Mouse (Mus musculus): Measurements from ENCODE around the gene Zfp738. TPM values are rescaled to one million over a fixed set of nuclear protein-coding genes. Genes with fewer than 3 reads are reported as not detected.

The Zfp738 gene
- 13.9 TPM for polyA plus RNA-seq (2014; fragmentation: Illumina TruSeq; extraction: RNeasy Lipid Tissue Mini Kit (QIAGEN cat#74804); ENCODE audit: low read depth, low replicate concordance)

DNA sequence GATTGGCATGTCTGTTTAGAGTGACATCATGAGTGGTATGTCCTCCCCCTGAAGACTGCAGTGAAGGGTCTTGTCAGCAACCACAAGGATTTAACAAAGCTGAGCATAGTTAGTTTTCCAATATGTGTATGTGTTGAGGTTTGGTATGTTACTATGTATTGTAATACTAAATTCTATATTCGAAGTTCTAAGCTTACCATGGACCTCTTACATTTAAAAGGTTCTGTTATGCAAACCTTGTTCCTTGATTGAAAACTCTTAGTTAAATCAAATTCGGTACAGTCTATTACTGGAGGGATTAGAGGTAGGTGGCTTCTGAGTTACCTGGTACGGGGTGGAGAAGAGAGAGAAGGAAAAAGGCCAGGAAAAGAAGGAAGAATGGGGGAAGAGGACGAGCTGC is at the start of gene Zfp738:
Gene Zfp738 (minus strand): TSS at position 101 of the 400 bp plus-strand sequence.

DNA sequence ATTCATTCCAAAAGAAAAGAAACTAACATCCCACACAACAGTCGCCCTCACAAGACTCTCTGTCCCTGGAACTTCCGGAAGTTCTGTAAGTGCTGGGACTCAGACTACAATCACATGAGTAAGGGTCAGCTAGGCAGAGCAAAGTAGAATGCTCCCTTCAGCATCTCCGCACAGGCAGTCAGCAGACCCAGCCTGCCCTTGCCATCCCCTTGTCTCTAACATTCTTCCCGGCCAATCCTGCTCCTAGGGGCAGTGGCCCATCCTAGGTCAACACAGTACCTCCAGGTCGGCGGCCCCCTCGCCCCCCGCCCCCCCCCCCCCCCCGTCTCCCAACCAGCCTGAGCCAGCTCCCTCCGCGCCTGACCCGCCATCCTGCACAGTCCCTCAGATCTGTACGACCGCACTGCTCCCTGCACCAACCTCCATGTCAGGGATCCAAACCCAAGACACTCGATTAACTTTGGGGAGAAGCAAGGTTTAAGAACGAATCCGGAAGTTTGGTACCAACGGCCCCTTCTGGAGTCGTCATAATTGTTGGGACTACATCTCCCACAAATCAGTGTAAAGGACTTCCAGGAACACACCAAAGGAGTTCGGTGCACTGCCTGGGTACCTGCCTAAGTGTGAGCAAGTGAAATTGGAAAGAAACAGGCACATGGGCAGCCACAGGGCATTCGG is 41.9 kb upstream of the Zfp738 start, which contains the start of gene Zfp65:
Gene Zfp65 (minus strand): TSS at position 533 of the 678 bp plus-strand sequence.

DNA sequence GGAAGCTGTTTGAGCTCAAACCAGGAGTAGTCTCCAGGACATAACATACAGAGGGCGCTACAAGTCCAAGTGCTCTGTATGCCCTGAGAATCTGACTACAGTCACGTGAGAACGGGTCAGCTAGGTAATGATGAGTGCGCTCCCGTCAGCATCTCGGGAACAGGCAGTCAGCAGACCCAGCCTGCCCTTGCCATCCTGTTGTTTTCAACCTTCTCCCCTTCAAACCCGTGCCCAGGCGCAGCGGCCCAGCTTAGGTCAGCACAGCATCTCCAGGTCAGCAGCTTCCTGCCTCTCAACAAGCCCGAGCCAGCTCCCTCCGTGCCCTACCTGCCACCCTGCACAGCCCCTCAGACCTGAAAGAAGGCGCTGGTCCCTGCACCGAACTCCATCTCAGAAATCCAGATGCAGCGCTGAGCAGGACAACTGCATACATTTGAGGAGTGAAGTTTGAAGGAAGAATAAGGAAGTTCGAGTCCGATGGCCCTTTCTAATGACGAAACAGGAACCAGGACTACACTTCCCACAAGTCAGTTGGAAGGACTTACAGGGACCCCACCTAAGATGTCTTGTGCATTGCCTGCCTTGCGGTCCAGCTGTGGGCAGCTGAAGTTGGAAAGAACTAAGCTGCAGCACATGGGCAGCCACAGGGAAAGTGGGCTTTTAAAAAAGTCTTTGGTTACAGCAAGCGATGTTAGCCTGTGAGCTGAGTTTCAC is 49.4 kb downstream of the Zfp738 start, which contains the start of the genes Gm49345 and Zfp729a:
Gene Gm49345 (minus strand): TSS at position 476 of the 714 bp plus-strand sequence.
Gene Zfp729a (minus strand): TSS at position 498 of the 714 bp plus-strand sequence.

DNA sequence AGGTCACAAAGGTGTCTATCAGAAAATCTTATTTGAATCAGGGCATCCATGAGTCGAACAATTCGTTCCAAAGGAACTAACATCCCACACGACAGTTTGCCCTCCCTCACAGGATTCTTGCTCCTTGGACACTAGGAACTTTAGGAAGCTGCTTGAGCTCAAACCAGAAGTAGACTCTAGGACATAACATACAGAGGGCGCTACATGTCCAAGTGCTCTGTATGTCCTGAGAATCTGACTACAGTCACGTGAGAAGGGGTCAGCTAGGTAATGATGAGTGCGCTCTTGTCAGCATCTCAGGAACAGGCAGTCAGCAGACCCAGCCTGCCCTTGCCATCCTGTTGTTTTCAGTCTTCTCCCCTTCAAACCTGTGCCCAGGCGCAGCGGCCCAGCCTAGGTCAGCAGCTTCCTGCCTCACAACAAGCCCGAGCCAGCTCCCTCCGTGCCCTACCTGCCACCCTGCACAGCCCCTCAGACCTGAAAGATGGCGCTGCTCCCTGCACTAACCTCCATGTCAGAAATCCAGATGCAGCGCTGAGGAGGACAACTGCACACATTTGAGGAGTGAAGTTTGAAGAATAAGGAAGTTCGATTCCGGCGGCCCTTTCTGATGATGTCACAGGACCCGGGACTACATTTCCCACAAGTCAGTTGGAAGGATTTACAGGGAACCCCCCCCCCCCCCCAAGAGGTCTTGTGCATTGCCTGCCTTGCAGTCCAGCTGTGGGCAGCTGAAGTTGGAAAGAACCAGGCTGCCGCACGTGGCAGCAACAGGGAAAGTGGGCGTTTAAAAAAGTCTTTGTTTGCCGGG is 77.6 kb downstream of the Zfp738 start, which contains the start of gene Zfp729b:
Gene Zfp729b (minus strand): TSS at position 642 of the 811 bp plus-strand sequence.

Other genes starting within 250 kb of the Zfp738 start
- gene Zfp874a, start 235.4 kb downstream of the Zfp738 start, polyA plus RNA-seq (2014; fragmentation: Illumina TruSeq; extraction: RNeasy Lipid Tissue Mini Kit (QIAGEN cat#74804); ENCODE audit: low read depth, low replicate concordance) = 86.6 TPM
- 39.0 TPM for gene Zfp874b, start 202.8 kb downstream of the Zfp738 start, polyA plus RNA-seq (2014; fragmentation: Illumina TruSeq; extraction: RNeasy Lipid Tissue Mini Kit (QIAGEN cat#74804); ENCODE audit: low read depth, low replicate concordance)
- 26.0 TPM for gene Zfp58, start 186.5 kb downstream of the Zfp738 start, polyA plus RNA-seq (2014; fragmentation: Illumina TruSeq; extraction: RNeasy Lipid Tissue Mini Kit (QIAGEN cat#74804); ENCODE audit: low read depth, low replicate concordance)
- gene Gm26965, start 160.9 kb downstream of the Zfp738 start, polyA plus RNA-seq (2014; fragmentation: Illumina TruSeq; extraction: RNeasy Lipid Tissue Mini Kit (QIAGEN cat#74804); ENCODE audit: low read depth, low replicate concordance) = not detected
- 23.8 TPM for gene Zfp87, start 160.9 kb downstream of the Zfp738 start, polyA plus RNA-seq (2014; fragmentation: Illumina TruSeq; extraction: RNeasy Lipid Tissue Mini Kit (QIAGEN cat#74804); ENCODE audit: low read depth, low replicate concordance)
- 23.0 TPM for gene Zfp748, start 133.2 kb downstream of the Zfp738 start, polyA plus RNA-seq (2014; fragmentation: Illumina TruSeq; extraction: RNeasy Lipid Tissue Mini Kit (QIAGEN cat#74804); ENCODE audit: low read depth, low replicate concordance)
- gene Zfp729b, start 77.4 kb downstream of the Zfp738 start, polyA plus RNA-seq (2014; fragmentation: Illumina TruSeq; extraction: RNeasy Lipid Tissue Mini Kit (QIAGEN cat#74804); ENCODE audit: low read depth, low replicate concordance) = 34.3 TPM
- gene Gm49345, start 49.3 kb downstream of the Zfp738 start, polyA plus RNA-seq (2014; fragmentation: Illumina TruSeq; extraction: RNeasy Lipid Tissue Mini Kit (QIAGEN cat#74804); ENCODE audit: low read depth, low replicate concordance) = not detected
- gene Zfp729a, start 49.3 kb downstream of the Zfp738 start, polyA plus RNA-seq (2014; fragmentation: Illumina TruSeq; extraction: RNeasy Lipid Tissue Mini Kit (QIAGEN cat#74804); ENCODE audit: low read depth, low replicate concordance) = 32.0 TPM
- gene Zfp65, start 42.1 kb upstream of the Zfp738 start, polyA plus RNA-seq (2014; fragmentation: Illumina TruSeq; extraction: RNeasy Lipid Tissue Mini Kit (QIAGEN cat#74804); ENCODE audit: low read depth, low replicate concordance) = 40.3 TPM
- 15.6 TPM for gene Zfp85, start 68.2 kb upstream of the Zfp738 start, polyA plus RNA-seq (2014; fragmentation: Illumina TruSeq; extraction: RNeasy Lipid Tissue Mini Kit (QIAGEN cat#74804); ENCODE audit: low read depth, low replicate concordance)
- 6.0 TPM for gene Zfp493, start 92.6 kb upstream of the Zfp738 start, polyA plus RNA-seq (2014; fragmentation: Illumina TruSeq; extraction: RNeasy Lipid Tissue Mini Kit (QIAGEN cat#74804); ENCODE audit: low read depth, low replicate concordance)
- gene Zfp273, start 126.7 kb upstream of the Zfp738 start, polyA plus RNA-seq (2014; fragmentation: Illumina TruSeq; extraction: RNeasy Lipid Tissue Mini Kit (QIAGEN cat#74804); ENCODE audit: low read depth, low replicate concordance) = 16.8 TPM
- 2.5 TPM for gene Gm10037, start 144.0 kb upstream of the Zfp738 start, polyA plus RNA-seq (2014; fragmentation: Illumina TruSeq; extraction: RNeasy Lipid Tissue Mini Kit (QIAGEN cat#74804); ENCODE audit: low read depth, low replicate concordance)
- gene BC048507, start 176.3 kb upstream of the Zfp738 start, polyA plus RNA-seq (2014; fragmentation: Illumina TruSeq; extraction: RNeasy Lipid Tissue Mini Kit (QIAGEN cat#74804); ENCODE audit: low read depth, low replicate concordance) = not detected